Mouse (Mus musculus): ENCODE measurements around the gene Rnaset2b. TPM values are rescaled to one million over a fixed set of nuclear protein-coding genes. Genes with fewer than 3 reads are reported as not detected.
"Not testable (repeated sequence)": the region's sequence is repeated elsewhere in the genome, so short reads cannot be mapped to it uniquely, and the experiment has no call there.

Gene Rnaset2b
- polyA plus RNA-seq, 1 experiment from 2014 or later: 304 TPM

- not testable (repeated sequence) for H3K9ac ChIP-seq (ENCODE audit: low read length); H3K4me1 ChIP-seq (ENCODE audit: control insufficient read depth in 2 of 2, insufficient read depth in 2 of 2, low read length in 2 of 2); H3K27me3 ChIP-seq (ENCODE audit: control insufficient read depth, insufficient read depth, low read length); H3K9me3 ChIP-seq (ENCODE audit: control insufficient read depth, low read length); H3K27ac ChIP-seq (replicated peaks in 1 of 2; ENCODE audit: control insufficient read depth in 1 of 2, insufficient read depth in 1 of 2, low read depth in 2 of 2, low read length in 2 of 2); H3K36me3 ChIP-seq (ENCODE audit: control insufficient read depth, insufficient read depth, low read length); H3K4me3 ChIP-seq (ENCODE audit: control insufficient read depth in 1 of 2, insufficient read depth in 1 of 2, low read depth in 1 of 2, low read length in 2 of 2); ATAC-seq (ENCODE audit: insufficient number of reproducible peaks, insufficient read depth, low FRiP score, low read depth); H3K4me2 ChIP-seq (ENCODE audit: low read length)
- no CpG with 5 or more reads among the region's 7 CpGs for WGBS
These were observed 39.0 kb downstream of the Rnaset2b start for GRCm38 (mm10) chr17:7009440-7009839.

- not testable (repeated sequence) for H3K9ac ChIP-seq (ENCODE audit: low read length); H3K36me3 ChIP-seq (ENCODE audit: control insufficient read depth, insufficient read depth, low read length); H3K4me3 ChIP-seq (ENCODE audit: control insufficient read depth in 1 of 2, insufficient read depth in 1 of 2, low read depth in 1 of 2, low read length in 2 of 2); H3K27ac ChIP-seq (replicated peaks in 1 of 2; ENCODE audit: control insufficient read depth in 1 of 2, insufficient read depth in 1 of 2, low read depth in 2 of 2, low read length in 2 of 2); H3K4me1 ChIP-seq (ENCODE audit: control insufficient read depth in 2 of 2, insufficient read depth in 2 of 2, low read length in 2 of 2); H3K4me2 ChIP-seq (ENCODE audit: low read length); H3K9me3 ChIP-seq (ENCODE audit: control insufficient read depth, low read length); ATAC-seq (ENCODE audit: insufficient number of reproducible peaks, insufficient read depth, low FRiP score, low read depth); H3K27me3 ChIP-seq (ENCODE audit: control insufficient read depth, insufficient read depth, low read length)
- WGBS: 52% methylated on average over 4 of the region's 9 CpGs
These were observed 39.5 kb downstream of the Rnaset2b start for GRCm38 (mm10) chr17:7009901-7010300.

- H3K36me3 ChIP-seq (ENCODE audit: control insufficient read depth, insufficient read depth, low read length); H3K27ac ChIP-seq (replicated peaks in 1 of 2; ENCODE audit: control insufficient read depth in 1 of 2, insufficient read depth in 1 of 2, low read depth in 2 of 2, low read length in 2 of 2); H3K9ac ChIP-seq (ENCODE audit: low read length); H3K4me3 ChIP-seq (ENCODE audit: control insufficient read depth in 1 of 2, insufficient read depth in 1 of 2, low read depth in 1 of 2, low read length in 2 of 2); H3K27me3 ChIP-seq (ENCODE audit: control insufficient read depth, insufficient read depth, low read length); H3K9me3 ChIP-seq (ENCODE audit: control insufficient read depth, low read length); H3K4me2 ChIP-seq (ENCODE audit: low read length); H3K4me1 ChIP-seq (ENCODE audit: control insufficient read depth in 2 of 2, insufficient read depth in 2 of 2, low read length in 2 of 2); ATAC-seq (ENCODE audit: insufficient number of reproducible peaks, insufficient read depth, low FRiP score, low read depth): not testable (repeated sequence)
- no CpG with 5 or more reads among the region's 1 CpGs for WGBS
These were observed 43.8 kb downstream of the Rnaset2b start for GRCm38 (mm10) chr17:7014190-7014589.

- H3K9me3 ChIP-seq (ENCODE audit: control insufficient read depth, low read length); ATAC-seq (ENCODE audit: insufficient number of reproducible peaks, insufficient read depth, low FRiP score, low read depth); H3K4me3 ChIP-seq (ENCODE audit: control insufficient read depth in 1 of 2, insufficient read depth in 1 of 2, low read depth in 1 of 2, low read length in 2 of 2); H3K4me1 ChIP-seq (ENCODE audit: control insufficient read depth in 2 of 2, insufficient read depth in 2 of 2, low read length in 2 of 2); H3K9ac ChIP-seq (ENCODE audit: low read length); H3K27ac ChIP-seq (replicated peaks in 1 of 2; ENCODE audit: control insufficient read depth in 1 of 2, insufficient read depth in 1 of 2, low read depth in 2 of 2, low read length in 2 of 2); H3K27me3 ChIP-seq (ENCODE audit: control insufficient read depth, insufficient read depth, low read length); H3K4me2 ChIP-seq (ENCODE audit: low read length); H3K36me3 ChIP-seq (ENCODE audit: control insufficient read depth, insufficient read depth, low read length): not testable (repeated sequence)
- 38% methylated on average over 4 of the region's 14 CpGs for WGBS
These were observed 54.8 kb downstream of the Rnaset2b start, which contains the start of gene Gm1604a for GRCm38 (mm10) chr17:7025257-7025656. Gene Gm1604a, plus strand, starts transcription at chr17:7025568.

- not testable (repeated sequence) for H3K27me3 ChIP-seq (ENCODE audit: control insufficient read depth, insufficient read depth, low read length); H3K9ac ChIP-seq (ENCODE audit: low read length); H3K36me3 ChIP-seq (ENCODE audit: control insufficient read depth, insufficient read depth, low read length); H3K4me1 ChIP-seq (ENCODE audit: control insufficient read depth in 2 of 2, insufficient read depth in 2 of 2, low read length in 2 of 2); H3K9me3 ChIP-seq (ENCODE audit: control insufficient read depth, low read length); H3K27ac ChIP-seq (replicated peaks in 1 of 2; ENCODE audit: control insufficient read depth in 1 of 2, insufficient read depth in 1 of 2, low read depth in 2 of 2, low read length in 2 of 2); H3K4me2 ChIP-seq (ENCODE audit: low read length); H3K4me3 ChIP-seq (ENCODE audit: control insufficient read depth in 1 of 2, insufficient read depth in 1 of 2, low read depth in 1 of 2, low read length in 2 of 2); ATAC-seq (ENCODE audit: insufficient number of reproducible peaks, insufficient read depth, low FRiP score, low read depth)
- 39% methylated on average over 3 of the region's 14 CpGs for whole genome bisulfite sequencing
These were observed 55.4 kb downstream of the Rnaset2b start for GRCm38 (mm10) chr17:7025764-7026346.

GRCm38 (mm10) chr17:7030204-7030603 is 59.8 kb downstream of the Rnaset2b start:
- not testable (repeated sequence) for H3K9me3 ChIP-seq (ENCODE audit: control insufficient read depth, low read length); ATAC-seq (ENCODE audit: insufficient number of reproducible peaks, insufficient read depth, low FRiP score, low read depth); H3K36me3 ChIP-seq (ENCODE audit: control insufficient read depth, insufficient read depth, low read length); H3K27me3 ChIP-seq (ENCODE audit: control insufficient read depth, insufficient read depth, low read length); H3K9ac ChIP-seq (ENCODE audit: low read length); H3K4me1 ChIP-seq (ENCODE audit: control insufficient read depth in 2 of 2, insufficient read depth in 2 of 2, low read length in 2 of 2); H3K27ac ChIP-seq (replicated peaks in 1 of 2; ENCODE audit: control insufficient read depth in 1 of 2, insufficient read depth in 1 of 2, low read depth in 2 of 2, low read length in 2 of 2); H3K4me2 ChIP-seq (ENCODE audit: low read length); H3K4me3 ChIP-seq (ENCODE audit: control insufficient read depth in 1 of 2, insufficient read depth in 1 of 2, low read depth in 1 of 2, low read length in 2 of 2)
- WGBS: 32% methylated on average over 5 of the region's 7 CpGs

- H3K36me3 ChIP-seq (ENCODE audit: control insufficient read depth, insufficient read depth, low read length); H3K9ac ChIP-seq (ENCODE audit: low read length); H3K4me3 ChIP-seq (ENCODE audit: control insufficient read depth in 1 of 2, insufficient read depth in 1 of 2, low read depth in 1 of 2, low read length in 2 of 2); H3K4me1 ChIP-seq (ENCODE audit: control insufficient read depth in 2 of 2, insufficient read depth in 2 of 2, low read length in 2 of 2); H3K4me2 ChIP-seq (ENCODE audit: low read length); H3K9me3 ChIP-seq (ENCODE audit: control insufficient read depth, low read length); H3K27ac ChIP-seq (replicated peaks in 1 of 2; ENCODE audit: control insufficient read depth in 1 of 2, insufficient read depth in 1 of 2, low read depth in 2 of 2, low read length in 2 of 2); H3K27me3 ChIP-seq (ENCODE audit: control insufficient read depth, insufficient read depth, low read length); ATAC-seq (ENCODE audit: insufficient number of reproducible peaks, insufficient read depth, low FRiP score, low read depth): not testable (repeated sequence)
- WGBS: 62% methylated on average over 3 of the region's 6 CpGs
These were observed 60.3 kb downstream of the Rnaset2b start for GRCm38 (mm10) chr17:7030622-7031174.

Data from heart, embryonic 14.5 days (tissue).